Mouse (Mus musculus): Measurements from ENCODE around the gene Eif4enif1. TPM values are rescaled to one million over a fixed set of nuclear protein-coding genes. Genes with fewer than 3 reads are reported as not detected.

Eif4enif1 gene
- total and polyA plus RNA-seq, 3 experiments: 42.8 to 235 (median 103) TPM

GRCm38 (mm10) chr11:3201326-3202230, 614 bp upstream of the Eif4enif1 start:
- Histone ChIP-seq H3K4me1 (ENCODE audit: control insufficient read depth in 1 of 2, insufficient read depth in 2 of 2, low read length in 2 of 2) (peaks cover 7 to 14% of the 10 kb centered on the region in 2 experiments), H3K27me3 (ENCODE audit: control insufficient read depth in 1 of 2, insufficient read depth in 2 of 2, low read length in 2 of 2) (no peaks in the 10 kb centered on the region), H3K4me3 (ENCODE audit: control insufficient read depth in 1 of 2, insufficient read depth in 1 of 2, low read depth in 2 of 2, low read length in 2 of 2) (peak overlapping the region; percentile 39 to 72), H3K27ac (ENCODE audit: control insufficient read depth, low read depth, low read length) (peak overlapping the region; percentile 88), H3K9me3 (replicated peaks; ENCODE audit: insufficient read depth, low read length) (no peaks in the 10 kb centered on the region), H3K9ac (ENCODE audit: control insufficient read depth, low read depth, low read length, poor library complexity, severe bottlenecking) (peak overlapping the region; percentile 83), H3K79me2 (ENCODE audit: control insufficient read depth, insufficient read depth, low read length, poor library complexity) (peaks cover 39% of the 10 kb centered on the region), H3K36me3 (ENCODE audit: control insufficient read depth in 1 of 2, insufficient read depth in 2 of 2, low read length in 2 of 2) (peaks cover 6 to 26% of the 10 kb centered on the region in 2 experiments)
- TF ChIP-seq CHD1 (IDR thresholded peaks at IDR 0.05; ENCODE audit: low read depth, low read length): no peak
- DNase-seq (ENCODE audit: low read depth, low spot score): peak; percentile 95

DNA sequence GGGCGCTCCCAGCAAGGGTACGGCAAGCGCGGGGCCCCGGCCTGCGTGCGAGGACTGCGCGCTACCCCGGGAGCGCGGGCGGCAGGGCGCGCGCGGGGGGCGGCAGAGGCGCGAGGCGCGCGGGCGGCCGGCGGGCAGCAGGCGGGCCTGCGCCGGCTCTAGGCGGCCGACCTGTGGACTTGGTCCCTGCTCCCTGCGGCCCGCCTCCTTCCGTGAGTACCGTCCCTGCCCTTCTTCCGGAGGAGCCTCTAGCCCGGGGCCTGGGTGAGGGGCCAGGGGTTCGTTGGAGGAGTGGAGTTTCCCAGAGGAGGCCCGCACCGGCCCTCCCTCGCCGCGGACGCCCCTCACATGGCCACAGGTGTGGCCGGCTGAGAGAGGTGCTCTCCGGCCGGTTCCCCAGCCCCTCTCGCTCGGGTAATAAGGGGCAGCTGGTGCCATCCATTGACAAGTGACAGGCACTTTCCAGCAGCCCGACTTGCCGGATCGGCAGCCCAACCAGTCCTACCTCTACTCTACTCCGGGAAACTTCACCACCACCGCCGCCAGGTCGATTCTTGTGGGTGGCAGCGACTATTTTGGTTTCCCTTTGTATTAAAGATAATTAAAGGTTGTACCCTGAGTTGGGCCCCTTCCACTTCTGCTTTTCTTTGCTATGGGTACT, 719 bp downstream of the Eif4enif1 start:
- Histone ChIP-seq H3K27ac (ENCODE audit: control insufficient read depth, low read depth, low read length) (peak overlapping the region; percentile 92), H3K9me3 (replicated peaks; ENCODE audit: insufficient read depth, low read length) (no peaks in the 10 kb centered on the region), H3K36me3 (ENCODE audit: control insufficient read depth in 1 of 2, insufficient read depth in 2 of 2, low read length in 2 of 2) (peaks cover 10 to 28% of the 10 kb centered on the region in 2 experiments), H3K27me3 (ENCODE audit: control insufficient read depth in 1 of 2, insufficient read depth in 2 of 2, low read length in 2 of 2) (no peaks in the 10 kb centered on the region), H3K9ac (ENCODE audit: control insufficient read depth, low read depth, low read length, poor library complexity, severe bottlenecking) (peak overlapping the region; percentile 85), H3K4me1 (ENCODE audit: control insufficient read depth in 1 of 2, insufficient read depth in 2 of 2, low read length in 2 of 2) (peaks cover 7 to 14% of the 10 kb centered on the region in 2 experiments), H3K79me2 (ENCODE audit: control insufficient read depth, insufficient read depth, low read length, poor library complexity) (peaks cover 48% of the 10 kb centered on the region), H3K4me3 (ENCODE audit: control insufficient read depth in 1 of 2, insufficient read depth in 1 of 2, low read depth in 2 of 2, low read length in 2 of 2) (peak overlapping the region; percentile 78 to 83)
- TF ChIP-seq GATA1 (IDR thresholded peaks at IDR 0.05; ENCODE audit: low read depth, low read length) (no peak), ZMIZ1 (IDR thresholded peaks at IDR 0.05; ENCODE audit: low read depth, low read length) (no peak), MEF2A (IDR thresholded peaks at IDR 0.05; ENCODE audit: extremely low read depth, insufficient replicate concordance, low read depth, low read length, poor library complexity, severe bottlenecking) (no peak), TCF12 (IDR thresholded peaks at IDR 0.05; ENCODE audit: low read depth, low read length) (no peak), RCOR1 (IDR thresholded peaks at IDR 0.05; ENCODE audit: low read depth, low read length) (no peak), MXI1 (IDR thresholded peaks at IDR 0.05; ENCODE audit: low read depth, low read length) (no peak), BHLHE40 (IDR thresholded peaks at IDR 0.05; ENCODE audit: borderline replicate concordance, low read depth, low read length) (no peak)
- DNase-seq (ENCODE audit: low read depth, low spot score): peak; percentile 92

GRCm38 (mm10) chr11:3203771-3204170, 1.6 kb downstream of the Eif4enif1 start:
- H3K36me3 ChIP-seq (ENCODE audit: control insufficient read depth in 1 of 2, insufficient read depth in 2 of 2, low read length in 2 of 2): peaks cover 10 to 30% of the 10 kb centered on the region in 2 experiments
- peaks cover 7 to 14% of the 10 kb centered on the region in 2 experiments for H3K4me1 ChIP-seq (ENCODE audit: control insufficient read depth in 1 of 2, insufficient read depth in 2 of 2, low read length in 2 of 2)
- H3K9me3 ChIP-seq (replicated peaks; ENCODE audit: insufficient read depth, low read length): no peaks in the 10 kb centered on the region
- H3K4me3 ChIP-seq (ENCODE audit: control insufficient read depth in 1 of 2, insufficient read depth in 1 of 2, low read depth in 2 of 2, low read length in 2 of 2): peak overlapping the region; percentile 78 to 83
- peak; percentile 68 for DNase-seq (ENCODE audit: low read depth, low spot score)
- peak overlapping the region; percentile 85 for H3K9ac ChIP-seq (ENCODE audit: control insufficient read depth, low read depth, low read length, poor library complexity, severe bottlenecking)
- H3K79me2 ChIP-seq (ENCODE audit: control insufficient read depth, insufficient read depth, low read length, poor library complexity): peaks cover 52% of the 10 kb centered on the region
- H3K27ac ChIP-seq (ENCODE audit: control insufficient read depth, low read depth, low read length): peak overlapping the region; percentile 67
- no peaks in the 10 kb centered on the region for H3K27me3 ChIP-seq (ENCODE audit: control insufficient read depth in 1 of 2, insufficient read depth in 2 of 2, low read length in 2 of 2)
- no peak for TF ChIP-seq UBTF (IDR thresholded peaks at IDR 0.05; ENCODE audit: borderline replicate concordance, insufficient read depth, low read depth, low read length)
- TF ChIP-seq GABPA (IDR thresholded peaks at IDR 0.05; ENCODE audit: low read depth, low read length): no peak
- TF ChIP-seq ZC3H11A (IDR thresholded peaks at IDR 0.05; ENCODE audit: low read depth, low read length): no peak
- no peak for TF ChIP-seq MAFK (IDR thresholded peaks at IDR 0.05; ENCODE audit: borderline replicate concordance, low read depth, low read length)
- TF ChIP-seq NELFE (IDR thresholded peaks at IDR 0.05; ENCODE audit: low read depth, low read length): no peak
- no peak for TF ChIP-seq ZKSCAN1 (IDR thresholded peaks at IDR 0.05; ENCODE audit: low read depth, low read length)
- TF ChIP-seq MYB (IDR thresholded peaks at IDR 0.05; ENCODE audit: low read depth, low read length): no peak
- TF ChIP-seq TCF12 (IDR thresholded peaks at IDR 0.05; ENCODE audit: low read depth, low read length): no peak
- no peak for TF ChIP-seq GATA1 (IDR thresholded peaks at IDR 0.05; ENCODE audit: low read depth, low read length)
- TF ChIP-seq NRF1 (IDR thresholded peaks at IDR 0.05; ENCODE audit: insufficient read depth, low read depth, low read length, poor library complexity, severe bottlenecking): no peak
- TF ChIP-seq ELF1 (IDR thresholded peaks at IDR 0.05; ENCODE audit: low read depth, low read length): no peak
- no peak for TF ChIP-seq USF2 (IDR thresholded peaks at IDR 0.05; ENCODE audit: borderline replicate concordance in 1 of 2, insufficient read depth in 1 of 2, low read depth in 1 of 2, low read length in 2 of 2)
- TF ChIP-seq MYC (IDR thresholded peaks at IDR 0.05; ENCODE audit: low read depth, low read length): no peak
- TF ChIP-seq POLR2A (IDR thresholded peaks at IDR 0.05; ENCODE audit: control insufficient read depth in 1 of 2, insufficient read depth in 1 of 2, low read depth in 1 of 2, low read length in 2 of 2, poor library complexity in 1 of 2): no peak
- TF ChIP-seq HCFC1 (IDR thresholded peaks at IDR 0.05; ENCODE audit: low read depth, low read length): no peak
